Mouse (Mus musculus) heart, adult 2 months (tissue): ENCODE measurements around the gene Scamp3. TPM values are rescaled to one million over a fixed set of nuclear protein-coding genes. Genes with fewer than 3 reads are reported as not detected.

Experiments used
- DNase-seq, 2 experiments: peaks; one replicate each; pipeline ENCODE4 v3.0.0; 2021
- H3K27ac ChIP-seq: fragments of 200-600 bp; 2 replicates; pipeline ENCODE4 v1.8.1; 2022
- H3K27me3 ChIP-seq: fragments of 200-500 bp; 2 replicates; pipeline ENCODE4 v1.6.1; 2012; ENCODE audit warnings: mild to moderate bottlenecking, low read length, inconsistent platforms, mixed read lengths; ENCODE audit not compliant: control insufficient read depth, insufficient read depth
- H3K36me3 ChIP-seq: fragments of 200-500 bp; 2 replicates; pipeline ENCODE4 v1.6.1; 2012; ENCODE audit warnings: low read length, inconsistent platforms; ENCODE audit not compliant: control insufficient read depth, insufficient read depth
- H3K4me1 ChIP-seq: fragments of 200-500 bp; 2 replicates; pipeline ENCODE4 v1.6.1; 2011; ENCODE audit warnings: low read length; ENCODE audit not compliant: control insufficient read depth, insufficient read depth
- H3K4me3 ChIP-seq: fragments of 200-600 bp; 2 replicates; pipeline ENCODE4 v1.8.1; 2022
- H3K79me2 ChIP-seq: fragments of 200-500 bp; replicated peaks from 2 replicates; pipeline ENCODE4 v1.6.1; 2012; ENCODE audit warnings: mild to moderate bottlenecking, inconsistent platforms, low read length, moderate library complexity, mixed read lengths; ENCODE audit not compliant: control insufficient read depth, insufficient read depth
- H3K9ac ChIP-seq: fragments of 200-500 bp; 2 replicates; pipeline ENCODE4 v1.6.1; 2012; ENCODE audit warnings: low read depth, mild to moderate bottlenecking, control low read depth, inconsistent platforms, low read length, mixed read lengths
- CTCF ChIP-seq: fragments of 200-600 bp; IDR thresholded peaks from 2 replicates; pipeline ENCODE4 v1.8.1; 2022; ENCODE audit warnings: antibody characterized with exemption, mild to moderate bottlenecking, moderate library complexity
- EP300 ChIP-seq: fragments of 200-500 bp; IDR thresholded peaks from 2 replicates; pipeline ENCODE4 v1.6.1; 2011; ENCODE audit warnings: low read depth, low read length, control low read depth; ENCODE audit not compliant: insufficient read depth
- POLR2A ChIP-seq: fragments of 200-500 bp; IDR thresholded peaks from 2 replicates; pipeline ENCODE4 v1.6.1; 2011; ENCODE audit warnings: mild to moderate bottlenecking, low read depth, low read length, control low read depth; ENCODE audit not compliant: insufficient read depth
- WGBS: fragments of 180-500 bp; shearing (Covaris S2); methylation state at CpG from one replicate; pipeline ENCODE4 v1.1.7; 2018; 5-methylcytosine and 5-hydroxymethylcytosine counted together
- intact Hi-C: fragments of 180-260 bp; cut with DNase I; formaldehyde crosslinking; loops from one replicate; pipeline ENCODE4 v1.15.1; 2025
- long read RNA-seq: library from polyadenylated mRNA; stranded (forward); transcript quantifications from one replicate; pipeline ENCODE4 v2.0.0, GENCODE M21; 2021
- polyA plus RNA-seq: library from polyadenylated mRNA; depleted of rRNA; stranded (reverse); fragments of >200 nt; gene quantifications from 2 replicates; pipeline ENCODE4 v1.2.3, GENCODE M21; 2012; rRNA removed
- total RNA-seq, 2 experiments: library from RNA; stranded (reverse); gene quantifications; 2 replicates each; pipeline ENCODE4 v1.2.3; 2021

The Scamp3 gene
- 10 to 100 TPM; 44.5 to 54.7 TPM for total RNA-seq
- polyA plus RNA-seq: 96.7 and 108 TPM in 2 replicates
- long read RNA-seq, transcript Scamp3-201 (9 exons, 1,489 nt): major isoform, 33 of 51 reads
- long read RNA-seq, transcript Scamp3-203 (9 exons, 1,475 nt): minor isoform, 13 of 51 reads
- long read RNA-seq, partial matches to known transcripts: 1 of 51 reads
- long read RNA-seq, other reads (novel, unspliced or antisense): 4 of 51 reads

DNA sequence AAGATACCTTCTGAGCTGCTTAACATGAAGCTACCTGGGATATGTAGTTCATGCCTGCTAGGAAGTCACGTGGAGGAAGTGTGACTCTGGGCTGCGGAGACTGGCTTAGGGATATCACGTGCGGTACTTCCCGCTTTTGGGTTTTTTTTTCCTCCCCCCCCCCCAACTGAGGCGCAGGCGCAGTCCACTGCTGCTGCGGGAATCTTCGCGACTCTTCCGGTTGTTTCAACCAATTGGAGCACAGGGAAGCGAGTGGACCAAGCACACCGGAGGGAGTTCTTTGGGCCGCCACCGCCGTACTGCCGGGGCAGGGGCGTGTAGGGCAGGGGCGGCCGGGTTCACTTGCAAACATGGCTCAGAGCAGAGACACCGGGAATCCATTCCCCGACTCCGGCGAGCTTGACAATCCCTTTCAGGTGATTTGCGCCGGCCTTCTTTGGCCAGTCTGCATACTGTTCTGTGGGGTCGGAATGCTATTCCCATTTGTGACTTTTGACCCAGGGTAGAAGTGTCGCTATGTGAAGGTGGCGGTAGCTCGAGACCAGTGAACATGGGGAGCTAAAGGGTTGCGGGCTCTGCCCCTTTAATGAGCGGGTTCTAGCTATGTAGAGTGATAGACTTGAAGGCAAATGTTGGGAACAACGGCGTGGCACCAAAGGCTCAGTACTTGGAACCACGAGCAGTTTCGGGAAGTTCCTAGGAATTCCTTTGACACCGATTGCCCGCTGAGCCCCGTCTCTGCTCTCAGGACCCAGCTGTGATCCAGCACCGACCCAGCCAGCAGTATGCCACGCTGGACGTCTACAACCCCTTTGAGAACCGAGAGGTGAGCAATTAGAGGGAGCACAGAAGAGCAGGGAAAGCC, at the start of gene Scamp3:
Gene Scamp3 (plus strand): TSS at position 232 of the 865 bp plus-strand sequence.
- peak; percentile 86 to 89 for DNase-seq
- H3K27me3 ChIP-seq: no peaks in the 10 kb centered on the region
- H3K9ac ChIP-seq: peak within 1 kb of the TSS; percentile 84
- no peaks in the 10 kb centered on the region for H3K79me2 ChIP-seq
- H3K4me3 ChIP-seq: peak within 1 kb of the TSS; percentile 86
- no peaks in the 10 kb centered on the region; the same call in 1 of the 2 replicates for H3K36me3 ChIP-seq
- H3K4me1 ChIP-seq: peaks cover 2% of the 10 kb centered on the region
- WGBS: under 1% methylated on average over 43 of the region's 43 CpGs
- intact Hi-C loops: loop anchor here (1.0 to 10.0 kb wide), 3 partner anchors 19 to 623 kb away; partner anchors contain the start of genes Lamtor2 and Ubqln4
- TF ChIP-seq CTCF (no peak), POLR2A (peak; percentile 86), EP300 (peak; percentile 96)
- H3K27ac ChIP-seq: peak within 1 kb of the TSS; percentile 84

DNA sequence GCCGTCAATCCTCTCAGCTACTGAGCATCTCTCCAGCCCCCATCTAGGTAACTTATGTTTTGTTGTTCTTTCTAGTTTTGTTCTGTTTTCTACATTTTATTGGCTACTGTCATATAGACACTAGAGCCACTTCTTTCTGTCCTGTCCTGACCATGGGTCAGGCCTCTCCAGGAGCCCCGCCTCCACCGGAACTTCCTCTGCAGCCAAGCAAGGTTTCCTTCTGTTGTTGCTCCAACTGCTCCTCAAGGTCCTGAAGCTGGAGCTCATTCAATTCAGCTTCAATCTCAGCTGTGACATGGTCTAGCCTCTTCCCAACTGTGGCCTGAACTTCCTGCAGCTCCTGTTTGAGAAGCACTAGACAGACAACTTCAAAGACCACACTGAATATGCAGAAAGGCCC, 47.4 kb upstream of the Scamp3 start:
- TF ChIP-seq EP300: no peak
- TF ChIP-seq CTCF: no peak
- TF ChIP-seq POLR2A: no peak
- Histone ChIP-seq H3K4me3 (no peak overlapping the region), H3K36me3 (no peaks in the 10 kb centered on the region), H3K79me2 (no peaks in the 10 kb centered on the region), H3K27me3 (no peaks in the 10 kb centered on the region), H3K9ac (no peak overlapping the region), H3K27ac (no peak overlapping the region), H3K4me1 (no peaks in the 10 kb centered on the region)
- intact Hi-C loops: no loop called here
- WGBS: 63% methylated on average over 3 of the region's 3 CpGs
- no peak for DNase-seq

DNA sequence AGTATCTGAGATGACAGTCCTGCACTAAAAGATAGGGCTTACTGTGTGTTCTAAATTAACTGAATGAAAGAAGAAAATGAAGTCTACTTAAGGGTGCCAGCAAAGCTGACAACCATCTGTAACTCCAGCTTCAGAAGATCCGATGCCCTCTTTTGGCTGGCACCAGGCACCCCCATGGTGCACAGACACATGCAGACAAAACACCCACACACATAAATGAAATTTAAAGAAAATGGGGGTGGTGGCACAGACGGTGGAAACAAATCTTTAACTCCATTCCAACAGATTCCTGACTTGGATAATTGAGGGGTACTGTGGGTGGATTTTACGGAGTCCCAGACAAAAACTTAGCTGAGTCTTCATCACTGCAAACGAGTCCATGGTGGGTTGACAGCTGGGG, 45.5 kb upstream of the Scamp3 start:
- DNase-seq: no peak
- intact Hi-C loops: no loop called here
- no peak overlapping the region for H3K27ac ChIP-seq
- no peak overlapping the region for H3K4me3 ChIP-seq
- H3K4me1 ChIP-seq: no peaks in the 10 kb centered on the region
- TF ChIP-seq POLR2A (no peak), EP300 (no peak), CTCF (no peak)
- H3K36me3 ChIP-seq: no peaks in the 10 kb centered on the region
- 56% methylated on average over 4 of the region's 4 CpGs for WGBS
- H3K79me2 ChIP-seq: no peaks in the 10 kb centered on the region
- no peak overlapping the region for H3K9ac ChIP-seq
- H3K27me3 ChIP-seq: no peaks in the 10 kb centered on the region

DNA sequence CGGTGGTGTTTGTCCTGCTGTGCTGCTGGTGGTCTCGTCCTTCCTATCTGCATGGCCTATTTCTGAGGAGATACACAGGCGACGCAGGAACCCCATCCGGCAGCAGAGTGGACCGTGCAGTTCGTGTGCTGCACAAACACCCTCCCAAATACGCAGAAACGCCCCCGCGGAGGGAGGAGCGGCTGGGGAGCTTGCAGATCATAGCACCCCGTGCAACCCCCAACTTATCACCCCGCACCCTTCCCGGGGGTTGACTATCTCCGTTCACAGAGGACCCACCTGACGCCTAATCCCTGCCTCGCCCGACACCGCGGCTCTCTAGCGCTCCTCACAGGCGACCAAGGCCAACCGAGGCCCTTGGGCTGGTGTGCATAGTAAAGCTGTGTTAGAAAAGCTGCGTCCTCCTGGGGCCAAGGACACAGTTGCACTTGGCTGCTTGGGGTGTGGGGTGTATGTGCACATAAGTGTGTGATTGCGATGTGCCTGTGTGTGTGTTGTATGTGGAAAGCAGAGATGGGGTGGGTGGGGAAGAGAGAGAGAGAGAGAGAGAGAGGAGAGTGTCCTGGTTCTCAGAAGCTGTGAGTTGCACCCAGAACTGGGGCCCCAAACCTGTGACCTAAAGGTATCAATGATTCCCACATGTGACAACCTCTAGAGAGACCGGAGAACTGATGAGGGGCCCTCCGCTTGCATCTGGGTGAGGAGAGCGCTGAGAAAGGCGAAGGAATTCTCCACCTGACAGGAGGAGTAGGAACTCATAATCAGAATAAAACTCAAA, 44.8 kb upstream of the Scamp3 start:
- intact Hi-C loops: no loop called here
- Histone ChIP-seq H3K36me3 (no peaks in the 10 kb centered on the region), H3K27ac (no peak overlapping the region), H3K4me1 (no peaks in the 10 kb centered on the region), H3K79me2 (no peaks in the 10 kb centered on the region), H3K27me3 (no peaks in the 10 kb centered on the region), H3K9ac (no peak overlapping the region), H3K4me3 (0 out of 2 replicates have a peak overlapping the region, but pooled peaks have one; percentile 16)
- 16% methylated on average over 30 of the region's 30 CpGs for WGBS
- peak in 1 of 2 experiments; percentile 31 for DNase-seq
- TF ChIP-seq CTCF: peak; percentile 48
- no peak for TF ChIP-seq EP300

DNA sequence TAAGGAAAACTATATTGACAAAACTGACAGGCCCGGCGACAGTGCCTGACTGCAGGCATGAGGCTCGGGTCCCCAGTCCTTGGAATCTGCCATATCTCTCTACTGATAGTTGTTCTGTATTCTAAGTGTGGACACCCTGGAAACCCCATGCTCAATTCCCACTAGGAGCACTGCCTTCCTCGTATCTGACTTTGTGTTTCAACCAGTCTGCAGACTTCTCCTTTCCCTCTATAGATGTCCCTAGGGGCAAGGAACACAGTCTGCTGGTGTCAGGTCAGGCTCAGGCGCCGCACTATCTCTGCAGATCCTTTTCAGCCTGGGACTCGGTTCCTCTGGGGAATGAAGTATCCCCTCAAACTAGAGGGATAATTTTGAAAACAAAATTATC, 44.2 kb upstream of the Scamp3 start:
- WGBS: 58% methylated on average over 7 of the region's 7 CpGs
- Histone ChIP-seq H3K27me3 (no peaks in the 10 kb centered on the region), H3K9ac (no peak overlapping the region), H3K27ac (no peak overlapping the region), H3K79me2 (no peaks in the 10 kb centered on the region), H3K4me1 (no peaks in the 10 kb centered on the region), H3K4me3 (no peak overlapping the region), H3K36me3 (no peaks in the 10 kb centered on the region)
- no peak for DNase-seq
- TF ChIP-seq CTCF: no peak
- TF ChIP-seq EP300: no peak
- no peak for TF ChIP-seq POLR2A
- intact Hi-C loops: no loop called here
